29 mouse cellular contexts compared by ENCODE assay signal in genomic region chr17:28950751-28951150, GRCm38 (mm10). TPM values are rescaled to one million over a fixed set of nuclear protein-coding genes. Genes with fewer than 3 reads are reported as not detected.
DNase-seq lines count a peak whose midpoint lies in the region; ATAC-seq and TF ChIP-seq lines count a peak whose summit lies in the region.
"Had no signal": no experiment of that assay in that cellular context is flagged by ENCODE, and none has a peak within 500 bp of the region (broad histone marks: within the 10 kb centered on the region; RNA-seq: fewer than 3 reads in every experiment).

No protein-coding gene starts in this region.

- peaks cover 18% of the 10 kb centered on the region for H3K9me3 ChIP-seq in forebrain, embryonic 10.5 days
- H3K9me3 ChIP-seq in forebrain, embryonic 16.5 days (ENCODE audit: control insufficient read depth, low read length): no peaks in the 10 kb centered on the region
- H3K9me3 ChIP-seq in lung, postnatal 0 days (ENCODE audit: low read length): no peaks in the 10 kb centered on the region
- peaks cover 7% of the 10 kb centered on the region; the same call in 1 of the 2 replicates for H3K9me3 ChIP-seq in embryonic facial prominence, embryonic 10.5 days
- H3K9me3 ChIP-seq in liver, postnatal 0 days (ENCODE audit: low read length): peaks cover 7% of the 10 kb centered on the region; the same call in 1 of the 2 replicates
- H3K9me3 ChIP-seq: hindbrain, embryonic 15.5 days; lung, embryonic 15.5 days; neural tube, embryonic 13.5 days had no signal

- peaks cover 16% of the 10 kb centered on the region for H3K36me3 ChIP-seq in forebrain, embryonic 10.5 days (replicated peaks)
- no peaks in the 10 kb centered on the region for H3K36me3 ChIP-seq in forebrain, embryonic 16.5 days (ENCODE audit: control insufficient read depth, insufficient read depth)
- no peaks in the 10 kb centered on the region for H3K36me3 ChIP-seq in lung, postnatal 0 days (ENCODE audit: insufficient read depth, low read length)
- H3K36me3 ChIP-seq in embryonic facial prominence, embryonic 10.5 days (replicated peaks): peaks cover 17% of the 10 kb centered on the region
- H3K36me3 ChIP-seq in liver, postnatal 0 days (replicated peaks; ENCODE audit: insufficient read depth, low read length): peaks cover 3% of the 10 kb centered on the region; the same call in 1 of the 2 replicates
- H3K36me3 ChIP-seq: hindbrain, embryonic 15.5 days; lung, embryonic 15.5 days; midbrain, embryonic 12.5 days; neural tube, embryonic 13.5 days had no signal

- peak overlapping the region; percentile 99; the same call in 1 of the 2 replicates for H3K27ac ChIP-seq in forebrain, embryonic 10.5 days
- no peak overlapping the region for H3K27ac ChIP-seq in forebrain, embryonic 16.5 days (ENCODE audit: low read length)
- H3K27ac ChIP-seq in lung, postnatal 0 days (ENCODE audit: low read length): 0 out of 2 replicates have a peak overlapping the region, but pooled peaks have one; percentile 97
- H3K27ac ChIP-seq in embryonic facial prominence, embryonic 10.5 days (replicated peaks): peak overlapping the region; percentile 99; the same call in 1 of the 2 replicates
- H3K27ac ChIP-seq in liver, postnatal 0 days (ENCODE audit: low read depth): peak overlapping the region; percentile 99; the same call in 1 of the 2 replicates
- H3K27ac ChIP-seq: forebrain, embryonic 13.5 days had no signal

- no peak for ATAC-seq in forebrain, embryonic 16.5 days
- no peak for ATAC-seq in lung, postnatal 0 days
- no peak for ATAC-seq in liver, postnatal 0 days
- ATAC-seq: activated CD4-positive, CD25-positive, alpha-beta regulatory T cell, adult 4 months; forebrain, embryonic 13.5 days; intestine, embryonic 16.5 days; Patski had no signal

- no peaks in the 10 kb centered on the region for H3K27me3 ChIP-seq in forebrain, embryonic 10.5 days (ENCODE audit: poor library complexity, severe bottlenecking)
- H3K27me3 ChIP-seq in forebrain, embryonic 16.5 days (replicated peaks; ENCODE audit: control insufficient read depth, insufficient read depth, low read length): no peaks in the 10 kb centered on the region
- H3K27me3 ChIP-seq in lung, postnatal 0 days (replicated peaks; ENCODE audit: insufficient read depth, low read length): no peaks in the 10 kb centered on the region
- H3K27me3 ChIP-seq in embryonic facial prominence, embryonic 10.5 days (replicated peaks; ENCODE audit: low read depth, poor library complexity, severe bottlenecking): no peaks in the 10 kb centered on the region
- H3K27me3 ChIP-seq in liver, postnatal 0 days (ENCODE audit: insufficient read depth, low read length): no peaks in the 10 kb centered on the region
- H3K27me3 ChIP-seq: hindbrain, embryonic 15.5 days; limb, embryonic 12.5 days; lung, embryonic 15.5 days; midbrain, embryonic 12.5 days; neural tube, embryonic 13.5 days; Patski had no signal

- H3K4me3 ChIP-seq in forebrain, embryonic 10.5 days: peak overlapping the region; percentile 69; the same call in 1 of the 2 replicates
- H3K4me3 ChIP-seq in forebrain, embryonic 16.5 days (replicated peaks; ENCODE audit: low read length): no peak overlapping the region
- no peak overlapping the region for H3K4me3 ChIP-seq in lung, postnatal 0 days (ENCODE audit: low read depth, low read length)
- no peak overlapping the region for H3K4me3 ChIP-seq in embryonic facial prominence, embryonic 10.5 days
- H3K4me3 ChIP-seq in liver, postnatal 0 days (ENCODE audit: low read depth, low read length): no peak overlapping the region

- 79% methylated on average over 4 of the region's 4 CpGs for WGBS in forebrain, embryonic 10.5 days
- WGBS in forebrain, embryonic 16.5 days: 79% methylated on average over 4 of the region's 4 CpGs
- WGBS in lung, postnatal 0 days: 52% methylated on average over 4 of the region's 4 CpGs
- 75% methylated on average over 4 of the region's 4 CpGs for WGBS in embryonic facial prominence, embryonic 10.5 days
- WGBS in liver, postnatal 0 days (ENCODE audit: insufficient replicate concordance): 47% methylated on average over 4 of the region's 4 CpGs

- no peak for TF ChIP-seq CTCF in lung, postnatal 0 days (IDR thresholded peaks at IDR 0.05)
- no peak for TF ChIP-seq CTCF in liver, postnatal 0 days (IDR thresholded peaks at IDR 0.05; ENCODE audit: low read depth)

- no peak overlapping the region for H3K9ac ChIP-seq in forebrain, embryonic 16.5 days (replicated peaks; ENCODE audit: low read depth, low read length)
- no peak overlapping the region for H3K9ac ChIP-seq in lung, postnatal 0 days (replicated peaks; ENCODE audit: low read depth)
- no peak overlapping the region for H3K9ac ChIP-seq in liver, postnatal 0 days (replicated peaks)

- no peak overlapping the region for H3K4me2 ChIP-seq in forebrain, embryonic 16.5 days (ENCODE audit: low read length)
- H3K4me2 ChIP-seq in lung, postnatal 0 days (replicated peaks; ENCODE audit: low read depth, low read length): no peak overlapping the region
- no peak overlapping the region for H3K4me2 ChIP-seq in liver, postnatal 0 days (ENCODE audit: low read depth, low read length)

- peaks cover 24% of the 10 kb centered on the region for H3K4me1 ChIP-seq in forebrain, embryonic 10.5 days
- H3K4me1 ChIP-seq in forebrain, embryonic 16.5 days (replicated peaks; ENCODE audit: control insufficient read depth, insufficient read depth, low read length): peaks cover 19% of the 10 kb centered on the region
- H3K4me1 ChIP-seq in lung, postnatal 0 days (ENCODE audit: insufficient read depth, low read depth, low read length): peaks cover 12% of the 10 kb centered on the region
- H3K4me1 ChIP-seq in embryonic facial prominence, embryonic 10.5 days: peaks cover 26% of the 10 kb centered on the region
- peaks cover 20% of the 10 kb centered on the region for H3K4me1 ChIP-seq in liver, postnatal 0 days (ENCODE audit: insufficient read depth)

- TF ChIP-seq EP300 in lung, postnatal 0 days (IDR thresholded peaks at IDR 0.05): no peak
- no peak for TF ChIP-seq EP300 in liver, postnatal 0 days (IDR thresholded peaks at IDR 0.05; ENCODE audit: low read depth)

- DNase-seq in forebrain, embryonic 10.5 days (ENCODE audit: extremely low spot score, low spot score): no peak
- no peak for DNase-seq in lung, postnatal 0 days (ENCODE audit: low spot score)
- DNase-seq in lung, adult 18-20 months: no peak
- DNase-seq in embryonic facial prominence, embryonic 10.5 days (ENCODE audit: low spot score): no peak
- no peak for DNase-seq in liver, postnatal 0 days
- DNase-seq in urinary bladder, postnatal 10 days (ENCODE audit: low spot score): no peak
- no peak for DNase-seq in adrenal gland, adult 2 months
- DNase-seq: cerebellum, adult 11-12 months; gastrocnemius, postnatal 25 days; kidney, postnatal 36 days; layer of hippocampus, adult 9-11 months; thymus, postnatal 36 days had no signal

RNA-seq across cellular contexts. Expression of gene Kctd20, which starts 1.0 kb away (rescaled TPM):
- polyA plus RNA-seq in forebrain, embryonic 10.5 days (2016; fragmentation: Nextera tagmentation; extraction: Ambion mirVana): 111 and 113 TPM in 2 replicates
- polyA plus RNA-seq in forebrain, embryonic 16.5 days (2015; fragmentation: Nextera tagmentation; extraction: Ambion mirVana): 123 and 135 TPM in 2 replicates
- 44.3 and 49.5 TPM in 2 replicates for polyA plus RNA-seq in lung, postnatal 0 days (2015; fragmentation: Nextera tagmentation; extraction: Ambion mirVana)
- 125 and 126 TPM in 2 replicates for polyA plus RNA-seq in embryonic facial prominence, embryonic 10.5 days (2016; fragmentation: Nextera tagmentation; extraction: Ambion mirVana)
- polyA plus RNA-seq in liver, postnatal 0 days (2015; fragmentation: Nextera tagmentation; extraction: Ambion mirVana): 38.6 and 39.5 TPM in 2 replicates
- total RNA-seq in adrenal gland, adult 2 months (2021): 10 to 100 TPM; 48.2 to 63.7 TPM
- 23.5 and 32.7 TPM in 2 replicates for polyA plus RNA-seq in adrenal gland, adult 2 months (2012; rRNA removed)

RNA-seq across cellular contexts. Expression of gene Pxt1, which starts 7.1 kb away (rescaled TPM):
- polyA plus RNA-seq in forebrain, embryonic 10.5 days (2016; fragmentation: Nextera tagmentation; extraction: Ambion mirVana): not detected in 2 replicates
- not detected in 2 replicates for polyA plus RNA-seq in forebrain, embryonic 16.5 days (2015; fragmentation: Nextera tagmentation; extraction: Ambion mirVana)
- polyA plus RNA-seq in lung, postnatal 0 days (2015; fragmentation: Nextera tagmentation; extraction: Ambion mirVana): 0.12 TPM in 1 of 2 replicates, not detected in the other
- polyA plus RNA-seq in embryonic facial prominence, embryonic 10.5 days (2016; fragmentation: Nextera tagmentation; extraction: Ambion mirVana): 0.20 TPM in 1 of 2 replicates, not detected in the other
- 0.14 and 0.29 TPM in 2 replicates for polyA plus RNA-seq in liver, postnatal 0 days (2015; fragmentation: Nextera tagmentation; extraction: Ambion mirVana)
- total RNA-seq in adrenal gland, adult 2 months (2021): not detected
- 0.80 and 1.0 TPM in 2 replicates for polyA plus RNA-seq in adrenal gland, adult 2 months (2012; rRNA removed)
- total RNA-seq: gastrocnemius, postnatal 25 days; left cerebral cortex, postnatal 10 days; monocyte, adult 5-6 weeks had no signal
- polyA plus RNA-seq: embryonic facial prominence, embryonic 11.5 days; forebrain, embryonic 13.5 days; heart, postnatal 0 days; hindbrain, embryonic 15.5 days; intestine, embryonic 16.5 days; macrophage; midbrain, embryonic 12.5 days; neural tube, embryonic 13.5 days; Patski; small intestine, adult 2 months had no signal

RNA-seq across cellular contexts. Expression of gene 4930539E08Rik, which starts 35.6 kb away (rescaled TPM):
- 0.02 and 0.11 TPM in 2 replicates for polyA plus RNA-seq in forebrain, embryonic 10.5 days (2016; fragmentation: Nextera tagmentation; extraction: Ambion mirVana)
- polyA plus RNA-seq in forebrain, embryonic 16.5 days (2015; fragmentation: Nextera tagmentation; extraction: Ambion mirVana): 0.53 and 1.8 TPM in 2 replicates
- 0.02 TPM in 1 of 2 replicates, not detected in the other for polyA plus RNA-seq in lung, postnatal 0 days (2015; fragmentation: Nextera tagmentation; extraction: Ambion mirVana)
- 0.10 and 0.17 TPM in 2 replicates for polyA plus RNA-seq in embryonic facial prominence, embryonic 10.5 days (2016; fragmentation: Nextera tagmentation; extraction: Ambion mirVana)
- 0.08 and 0.09 TPM in 2 replicates for polyA plus RNA-seq in liver, postnatal 0 days (2015; fragmentation: Nextera tagmentation; extraction: Ambion mirVana)
- not detected for total RNA-seq in adrenal gland, adult 2 months (2021)
- polyA plus RNA-seq in adrenal gland, adult 2 months (2012; rRNA removed): 0.03 TPM in 1 of 2 replicates, not detected in the other
- total RNA-seq: adrenal gland, postnatal 14 days; gastrocnemius, postnatal 25 days had no signal

RNA-seq across cellular contexts. Expression of gene Stk38, which starts 57.0 kb away (rescaled TPM):
- 117 and 119 TPM in 2 replicates for polyA plus RNA-seq in forebrain, embryonic 10.5 days (2016; fragmentation: Nextera tagmentation; extraction: Ambion mirVana)
- polyA plus RNA-seq in forebrain, embryonic 16.5 days (2015; fragmentation: Nextera tagmentation; extraction: Ambion mirVana): 129 and 136 TPM in 2 replicates
- 60.3 and 61.1 TPM in 2 replicates for polyA plus RNA-seq in lung, postnatal 0 days (2015; fragmentation: Nextera tagmentation; extraction: Ambion mirVana)
- 118 and 125 TPM in 2 replicates for polyA plus RNA-seq in embryonic facial prominence, embryonic 10.5 days (2016; fragmentation: Nextera tagmentation; extraction: Ambion mirVana)
- polyA plus RNA-seq in liver, postnatal 0 days (2015; fragmentation: Nextera tagmentation; extraction: Ambion mirVana): 32.6 and 34.5 TPM in 2 replicates
- total RNA-seq in adrenal gland, adult 2 months (2021): 10 to 100 TPM; 50.5 to 52.6 TPM
- polyA plus RNA-seq in adrenal gland, adult 2 months (2012; rRNA removed): 151 and 161 TPM in 2 replicates
